Mouse (Mus musculus): ENCODE data around the gene Wsb1. TPM values are rescaled to one million over a fixed set of nuclear protein-coding genes. Genes with fewer than 3 reads are reported as not detected.

The Wsb1 gene
- total and polyA plus RNA-seq, 3 experiments: 84.1 to 129 (median 104) TPM

DNA sequence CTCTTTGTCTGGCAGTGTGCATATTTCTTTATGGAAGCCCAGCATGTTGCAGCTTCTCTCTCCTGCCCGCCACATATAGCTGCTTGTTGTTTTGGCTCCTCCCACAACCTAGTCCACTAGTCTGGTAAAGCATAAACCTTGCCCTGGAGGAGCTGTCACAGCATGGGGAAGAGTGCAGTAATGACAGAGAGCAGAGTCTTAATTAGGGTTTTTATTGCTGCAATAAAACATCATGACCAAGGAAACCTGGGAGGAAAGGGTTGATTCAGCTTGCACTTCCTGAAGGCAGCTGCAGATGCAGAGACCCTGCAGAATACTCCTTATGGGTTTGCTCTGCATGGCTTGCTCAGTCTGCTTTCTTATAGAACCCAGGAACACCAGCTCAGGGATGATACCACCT is 39.5 kb upstream of the Wsb1 start:
- Histone ChIP-seq H3K79me2 (replicated peaks; ENCODE audit: control insufficient read depth, extremely low read depth, insufficient read depth, poor library complexity, severe bottlenecking) (no peaks in the 10 kb centered on the region), H3K36me3 (replicated peaks in 1 of 2; ENCODE audit: control insufficient read depth in 1 of 2, insufficient read depth in 1 of 2, low read length in 1 of 2) (no peaks in the 10 kb centered on the region), H3K27ac (ENCODE audit: insufficient read depth, low read depth) (no peak overlapping the region), H3K9ac (ENCODE audit: insufficient read depth, low read depth) (no peak overlapping the region), H3K27me3 (replicated peaks) (no peaks in the 10 kb centered on the region), H3K4me2 (ENCODE audit: insufficient read depth, low read depth, poor library complexity, severe bottlenecking) (no peak overlapping the region), H3K4me1 (ENCODE audit: control insufficient read depth in 1 of 2, insufficient read depth in 2 of 2) (peaks cover 12 to 35% of the 10 kb centered on the region in 2 experiments; a peak in 3 of 4 replicates), H3K9me3 (replicated peaks; ENCODE audit: low read length) (peaks cover 2% of the 10 kb centered on the region), H3K4me3 (replicated peaks in 1 of 3; ENCODE audit: low read depth in 2 of 3, low read length in 2 of 3, poor library complexity in 1 of 3) (no peak overlapping the region)
- no peak for DNase-seq (ENCODE audit: extremely low read depth)
- in situ Hi-C loops (cut with MboI; ENCODE audit: low pct_ligation_motif_present, low pct_unique_long_range_greater_than_20kb, low sequenced_read_pairs): loop anchor here (5.0 kb wide), 3 partner anchors 37 to 332 kb away; no protein-coding TSS in a partner anchor
- TF ChIP-seq HCFC1 (IDR thresholded peaks at IDR 0.05; ENCODE audit: low read depth, low read length): no peak
- dilution Hi-C loops (cut with MboI; ENCODE audit: extremely low pct_ligation_motif_present, extremely low pct_unique_long_range_greater_than_20kb, low sequenced_read_pairs): no loop called here

DNA sequence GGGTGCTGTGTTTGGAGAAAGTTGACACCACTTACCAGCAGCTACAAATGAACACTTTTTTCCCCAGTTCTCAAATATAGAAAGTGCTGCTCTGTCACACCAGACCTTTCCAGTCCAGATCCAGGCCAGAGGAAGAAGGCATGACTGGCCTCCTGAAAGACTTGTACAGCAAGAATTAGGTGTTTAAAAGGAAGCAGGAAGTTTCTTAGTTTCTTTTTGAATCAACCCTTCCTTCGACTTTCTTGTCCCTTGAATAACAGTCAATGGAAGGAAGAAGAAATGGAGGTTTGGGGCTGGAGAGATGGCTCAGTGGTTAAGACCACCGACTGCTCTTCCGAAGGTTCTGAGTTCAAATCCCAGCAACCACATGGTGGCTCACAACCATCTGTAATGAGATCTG is 38.6 kb upstream of the Wsb1 start:
- Histone ChIP-seq H3K27me3 (replicated peaks) (no peaks in the 10 kb centered on the region), H3K9ac (ENCODE audit: insufficient read depth, low read depth) (no peak overlapping the region), H3K4me1 (ENCODE audit: control insufficient read depth in 1 of 2, insufficient read depth in 2 of 2) (peaks cover 12 to 38% of the 10 kb centered on the region in 2 experiments; a peak in 3 of 4 replicates), H3K9me3 (replicated peaks; ENCODE audit: low read length) (peaks cover 2% of the 10 kb centered on the region), H3K79me2 (replicated peaks; ENCODE audit: control insufficient read depth, extremely low read depth, insufficient read depth, poor library complexity, severe bottlenecking) (no peaks in the 10 kb centered on the region), H3K36me3 (replicated peaks in 1 of 2; ENCODE audit: control insufficient read depth in 1 of 2, insufficient read depth in 1 of 2, low read length in 1 of 2) (no peaks in the 10 kb centered on the region), H3K4me2 (ENCODE audit: insufficient read depth, low read depth, poor library complexity, severe bottlenecking) (no peak overlapping the region), H3K4me3 (replicated peaks in 1 of 3; ENCODE audit: low read depth in 2 of 3, low read length in 2 of 3, poor library complexity in 1 of 3) (no peak overlapping the region), H3K27ac (ENCODE audit: insufficient read depth, low read depth) (no peak overlapping the region)
- dilution Hi-C loops (cut with MboI; ENCODE audit: extremely low pct_ligation_motif_present, extremely low pct_unique_long_range_greater_than_20kb, low sequenced_read_pairs): no loop called here
- DNase-seq (ENCODE audit: extremely low read depth): no peak
- TF ChIP-seq RCOR1 (conservative IDR thresholded peaks at IDR 0.05; ENCODE audit: low read depth, low read length): no peak
- TF ChIP-seq JUN (IDR thresholded peaks at IDR 0.05; ENCODE audit: insufficient read depth, low read depth, low read length): peak; percentile 24; the same call in 1 of the 2 replicates
- TF ChIP-seq IRF4 (IDR thresholded peaks at IDR 0.05; ENCODE audit: low read depth, low read length): peak; percentile 57
- TF ChIP-seq NELFE (IDR thresholded peaks at IDR 0.05; ENCODE audit: low read depth, low read length): no peak
- TF ChIP-seq JUND (conservative IDR thresholded peaks at IDR 0.05; ENCODE audit: low read depth, low read length): peak; percentile 67
- no peak for TF ChIP-seq ZNF384 (IDR thresholded peaks at IDR 0.05; ENCODE audit: low read depth, low read length)
- TF ChIP-seq EP300 (IDR thresholded peaks at IDR 0.05; ENCODE audit: low read length): peak; percentile 64
- in situ Hi-C loops (cut with MboI; ENCODE audit: low pct_ligation_motif_present, low pct_unique_long_range_greater_than_20kb, low sequenced_read_pairs): loop anchor here (5.0 kb wide), 3 partner anchors 36 to 331 kb away; no protein-coding TSS in a partner anchor

DNA sequence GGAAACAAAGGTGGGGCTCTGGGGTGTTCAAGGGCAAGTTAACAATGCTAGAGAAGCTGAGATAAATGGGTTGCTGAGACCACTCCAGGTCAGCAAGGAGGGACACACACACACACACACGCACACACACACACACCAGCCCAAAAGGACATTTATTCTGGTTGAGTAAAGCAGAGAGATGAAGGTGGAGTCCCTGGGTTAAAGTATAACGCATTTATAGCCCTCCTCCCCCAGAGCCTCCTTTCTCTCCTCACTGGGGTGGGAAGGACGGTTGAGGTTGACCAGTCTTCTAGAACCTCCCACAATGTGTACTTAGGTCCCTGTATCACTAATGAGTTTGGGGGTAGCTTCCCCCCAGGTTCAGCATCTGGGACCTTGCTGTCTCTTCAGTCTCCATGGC is 37.7 kb upstream of the Wsb1 start:
- Histone ChIP-seq H3K9ac (ENCODE audit: insufficient read depth, low read depth) (no peak overlapping the region), H3K79me2 (replicated peaks; ENCODE audit: control insufficient read depth, extremely low read depth, insufficient read depth, poor library complexity, severe bottlenecking) (no peaks in the 10 kb centered on the region), H3K36me3 (replicated peaks in 1 of 2; ENCODE audit: control insufficient read depth in 1 of 2, insufficient read depth in 1 of 2, low read length in 1 of 2) (no peaks in the 10 kb centered on the region), H3K4me3 (replicated peaks in 1 of 3; ENCODE audit: low read depth in 2 of 3, low read length in 2 of 3, poor library complexity in 1 of 3) (no peak overlapping the region), H3K27ac (ENCODE audit: insufficient read depth, low read depth) (no peak overlapping the region), H3K4me2 (ENCODE audit: insufficient read depth, low read depth, poor library complexity, severe bottlenecking) (no peak overlapping the region), H3K27me3 (replicated peaks) (no peaks in the 10 kb centered on the region), H3K4me1 (ENCODE audit: control insufficient read depth in 1 of 2, insufficient read depth in 2 of 2) (peaks cover 14 to 47% of the 10 kb centered on the region in 2 experiments; a peak in 3 of 4 replicates), H3K9me3 (replicated peaks; ENCODE audit: low read length) (peaks cover 2% of the 10 kb centered on the region)
- in situ Hi-C loops (cut with MboI; ENCODE audit: low pct_ligation_motif_present, low pct_unique_long_range_greater_than_20kb, low sequenced_read_pairs): loop anchor here (5.0 kb wide), 3 partner anchors 35 to 330 kb away; no protein-coding TSS in a partner anchor
- TF ChIP-seq MYC (IDR thresholded peaks at IDR 0.05; ENCODE audit: low read depth, low read length) (no peak), HCFC1 (IDR thresholded peaks at IDR 0.05; ENCODE audit: low read depth, low read length) (no peak), PAX5 (IDR thresholded peaks at IDR 0.05; ENCODE audit: low read length) (no peak)
- no peak for DNase-seq (ENCODE audit: extremely low read depth)
- dilution Hi-C loops (cut with MboI; ENCODE audit: extremely low pct_ligation_motif_present, extremely low pct_unique_long_range_greater_than_20kb, low sequenced_read_pairs): no loop called here
